Mouse (Mus musculus) embryonic facial prominence, embryonic 11.5 days (tissue): ENCODE data around the gene Mroh2a. TPM values are rescaled to one million over a fixed set of nuclear protein-coding genes. Genes with fewer than 3 reads are reported as not detected.

Experiments
- ATAC-seq: fragments of 200-750 bp; cut with Nextera tagmentation; replicated peaks from 2 replicates; pipeline ENCODE4 v1.8.0; 2017; ENCODE audit warnings: low read depth; ENCODE audit not compliant: insufficient number of reproducible peaks, low FRiP score, low TSS enrichment
- DNase-seq: peaks from one replicate; pipeline ENCODE4 v3.0.0-alpha.2; 2015; ENCODE audit warnings: low spot score
- H3K27ac ChIP-seq: fragments of 300-500 bp; sonication (generic); replicated peaks from 2 replicates; pipeline ENCODE4 v1.5.1; 2014; ENCODE audit warnings: mild to moderate bottlenecking, low read depth, low read length, control low read depth
- H3K27me3 ChIP-seq: fragments of 300-500 bp; sonication (generic); 2 replicates; pipeline ENCODE4 v1.6.1; 2014; ENCODE audit warnings: mild to moderate bottlenecking, low read length, moderate library complexity, mixed read lengths; ENCODE audit not compliant: control insufficient read depth, insufficient read depth
- H3K36me3 ChIP-seq: fragments of 300-500 bp; sonication (generic); replicated peaks from 2 replicates; pipeline ENCODE4 v1.6.1; 2014; ENCODE audit warnings: low read depth, mild to moderate bottlenecking, low read length, moderate library complexity, mixed read lengths; ENCODE audit not compliant: control insufficient read depth, insufficient read depth
- H3K4me1 ChIP-seq: fragments of 300-500 bp; sonication (generic); 2 replicates; pipeline ENCODE4 v1.6.1; 2014; ENCODE audit warnings: low read length, mixed read lengths; ENCODE audit not compliant: control insufficient read depth, insufficient read depth
- H3K4me2 ChIP-seq: fragments of 300-500 bp; sonication (generic); 2 replicates; pipeline ENCODE4 v1.6.1; 2014; ENCODE audit warnings: low read depth, mild to moderate bottlenecking, control low read depth, low read length, moderate library complexity
- H3K4me3 ChIP-seq: fragments of 300-500 bp; sonication (generic); 2 replicates; pipeline ENCODE4 v1.5.1; 2014; ENCODE audit warnings: low read depth, low read length, control low read depth
- H3K9ac ChIP-seq: fragments of 300-500 bp; sonication (generic); replicated peaks from 2 replicates; pipeline ENCODE4 v1.6.1; 2014; ENCODE audit warnings: mild to moderate bottlenecking, control low read depth, low read length
- H3K9me3 ChIP-seq: fragments of 300-500 bp; sonication (generic); replicated peaks from 2 replicates; pipeline ENCODE4 v1.6.1; 2016; ENCODE audit warnings: mild to moderate bottlenecking, low read length, inconsistent platforms, mixed read lengths; ENCODE audit not compliant: control insufficient read depth
- WGBS: fragments of 180-500 bp; shearing (Covaris S2); extraction: QIAGEN DNeasy Blood & Tissue Kit; methylation state at CpG from one replicate; pipeline ENCODE4 v1.1.7; 2014; 5-methylcytosine and 5-hydroxymethylcytosine counted together
- polyA plus RNA-seq: library from polyadenylated mRNA; unstranded; fragments of >200 nt; fragmentation: Nextera tagmentation; extraction: Ambion mirVana; gene quantifications from 2 replicates; pipeline ENCODE4 v1.2.1, GENCODE M21; 2014

Mroh2a gene
- polyA plus RNA-seq, 1 experiment from 2014 or later: 1.00 TPM

GRCm38 (mm10) chr1:88205294-88205922, 21.4 kb upstream of the Mroh2a start, which contains the start of gene Dnajb3:
Dnajb3 (minus strand) TSS chr1:88205782.
- DNase-seq (peak; percentile 90), ATAC-seq (peak; percentile 99)
- Histone ChIP-seq H3K4me1 (no peaks in the 10 kb centered on the region), H3K27ac (no peak within 1 kb of the TSS), H3K4me3 (peak within 1 kb of the TSS; percentile 42), H3K36me3 (no peaks in the 10 kb centered on the region), H3K9ac (peak within 1 kb of the TSS; percentile 78), H3K9me3 (no peaks in the 10 kb centered on the region; the same call in 1 of the 2 replicates), H3K27me3 (no peaks in the 10 kb centered on the region), H3K4me2 (peak within 1 kb of the TSS; percentile 71)
- WGBS: 5% methylated on average over 62 of the region's 62 CpGs

DNA sequence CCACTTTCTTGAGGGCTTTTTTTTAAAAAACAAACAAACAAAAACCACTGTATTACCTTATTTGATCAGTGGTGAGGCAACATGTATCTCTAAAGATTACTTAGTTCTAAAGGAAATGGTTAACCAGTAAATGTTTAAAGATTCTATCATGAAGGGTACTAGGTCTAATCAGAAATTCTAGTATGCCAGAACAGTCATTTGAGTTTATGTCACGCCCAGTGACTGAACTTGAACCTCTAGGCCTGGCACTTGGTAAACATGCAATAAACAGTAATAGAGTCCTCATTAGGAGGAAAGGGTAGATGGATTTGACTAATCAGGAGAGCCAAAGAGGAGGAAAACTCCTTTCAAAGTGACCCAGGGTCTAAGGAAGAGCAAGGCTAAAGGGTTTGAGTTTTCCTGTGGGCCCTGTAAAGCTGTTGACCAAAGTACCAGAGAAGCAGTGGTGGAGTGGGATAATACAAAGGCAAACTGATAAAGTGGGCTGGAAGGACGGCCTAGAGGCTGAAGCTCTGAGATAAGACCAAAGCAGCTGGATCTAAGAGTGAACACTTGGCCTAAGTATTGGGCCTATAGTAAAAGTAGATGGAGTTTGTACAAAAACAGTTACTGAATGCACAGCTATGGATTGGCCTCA, 19.8 kb upstream of the Mroh2a start:
- DNase-seq: no peak
- 73% methylated on average over 2 of the region's 2 CpGs for WGBS
- no peaks in the 10 kb centered on the region for H3K27me3 ChIP-seq
- no peak overlapping the region for H3K4me3 ChIP-seq
- no peak overlapping the region for H3K4me2 ChIP-seq
- no peak for ATAC-seq
- no peaks in the 10 kb centered on the region for H3K36me3 ChIP-seq
- H3K9ac ChIP-seq: no peak overlapping the region
- no peaks in the 10 kb centered on the region for H3K4me1 ChIP-seq
- no peak overlapping the region for H3K27ac ChIP-seq
- peaks cover 7% of the 10 kb centered on the region for H3K9me3 ChIP-seq

- H3K4me3 ChIP-seq: no peak within 1 kb of the TSS
- no peak within 1 kb of the TSS for H3K27ac ChIP-seq
- ATAC-seq: no peak
- H3K9me3 ChIP-seq: peaks cover 43% of the 10 kb centered on the region
- H3K27me3 ChIP-seq: no peaks in the 10 kb centered on the region
- no peaks in the 10 kb centered on the region for H3K4me1 ChIP-seq
- DNase-seq: peak; percentile 5
- 72% methylated on average over 8 of the region's 8 CpGs for WGBS
- H3K4me2 ChIP-seq: no peak within 1 kb of the TSS
- no peak within 1 kb of the TSS for H3K9ac ChIP-seq
- no peaks in the 10 kb centered on the region for H3K36me3 ChIP-seq
Measured at GRCm38 (mm10) chr1:88211812-88212211, 15.0 kb upstream of the Mroh2a start, which contains the start of gene Ugt1a1. Ugt1a1 (plus strand) TSS chr1:88211959.

GRCm38 (mm10) chr1:88212341-88213045, 14.3 kb upstream of the Mroh2a start:
- ATAC-seq (no peak), DNase-seq (peak; percentile 1)
- Histone ChIP-seq H3K4me3 (no peak overlapping the region), H3K9ac (no peak overlapping the region), H3K27ac (no peak overlapping the region), H3K4me1 (no peaks in the 10 kb centered on the region), H3K36me3 (no peaks in the 10 kb centered on the region), H3K4me2 (no peak overlapping the region), H3K27me3 (no peaks in the 10 kb centered on the region), H3K9me3 (peaks cover 50% of the 10 kb centered on the region)
- WGBS: 61% methylated on average over 8 of the region's 8 CpGs

- Histone ChIP-seq H3K4me3 (no peak overlapping the region), H3K36me3 (no peaks in the 10 kb centered on the region), H3K4me1 (no peaks in the 10 kb centered on the region), H3K4me2 (no peak overlapping the region), H3K9ac (no peak overlapping the region), H3K9me3 (peaks cover 52% of the 10 kb centered on the region), H3K27ac (no peak overlapping the region), H3K27me3 (no peaks in the 10 kb centered on the region)
- DNase-seq (no peak), ATAC-seq (no peak)
- 84% methylated on average over 1 of the region's 1 CpGs for WGBS
Measured at GRCm38 (mm10) chr1:88213061-88213460, 13.7 kb upstream of the Mroh2a start.

DNA sequence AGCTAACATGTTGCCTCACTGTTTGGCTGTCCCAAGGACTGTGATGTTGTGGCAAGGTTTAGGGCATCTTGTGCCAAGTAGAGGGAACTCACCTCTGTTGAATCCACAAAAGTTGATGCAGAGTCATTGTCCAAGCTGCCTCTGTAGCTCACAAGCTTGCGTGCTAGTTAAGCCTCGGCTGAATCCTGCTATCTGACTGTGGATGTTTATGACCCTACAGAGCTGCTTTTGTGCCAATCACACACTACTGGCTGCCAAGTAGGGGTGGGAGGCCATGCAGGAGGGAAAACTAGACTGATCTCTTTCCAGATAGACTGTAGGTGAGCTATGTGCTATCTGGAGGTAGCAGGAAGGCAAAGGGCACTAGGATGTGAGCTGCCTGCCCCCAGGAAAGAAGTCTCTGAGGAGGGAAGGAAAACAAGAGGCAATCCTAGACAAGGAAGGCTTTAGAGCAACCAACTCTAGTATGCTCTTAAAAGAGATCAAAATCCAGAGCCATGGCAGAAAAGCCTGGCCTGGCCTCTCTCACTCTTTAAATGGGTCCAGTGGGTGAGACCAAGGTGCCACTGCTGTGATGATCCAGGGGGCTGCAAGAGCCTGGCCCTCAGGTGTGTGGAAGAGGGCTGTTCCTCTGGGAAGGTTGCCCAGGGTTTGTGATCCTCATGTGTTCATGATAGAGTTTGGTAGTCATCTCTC, 12.9 kb upstream of the Mroh2a start:
- H3K4me1 ChIP-seq: no peaks in the 10 kb centered on the region
- no peak overlapping the region for H3K9ac ChIP-seq
- H3K4me3 ChIP-seq: no peak overlapping the region
- peak; percentile 11 for DNase-seq
- 79% methylated on average over 2 of the region's 2 CpGs for WGBS
- no peak overlapping the region for H3K4me2 ChIP-seq
- H3K9me3 ChIP-seq: peaks cover 52% of the 10 kb centered on the region
- no peaks in the 10 kb centered on the region for H3K27me3 ChIP-seq
- ATAC-seq: peak; percentile 16
- H3K36me3 ChIP-seq: no peaks in the 10 kb centered on the region
- no peak overlapping the region for H3K27ac ChIP-seq

DNA sequence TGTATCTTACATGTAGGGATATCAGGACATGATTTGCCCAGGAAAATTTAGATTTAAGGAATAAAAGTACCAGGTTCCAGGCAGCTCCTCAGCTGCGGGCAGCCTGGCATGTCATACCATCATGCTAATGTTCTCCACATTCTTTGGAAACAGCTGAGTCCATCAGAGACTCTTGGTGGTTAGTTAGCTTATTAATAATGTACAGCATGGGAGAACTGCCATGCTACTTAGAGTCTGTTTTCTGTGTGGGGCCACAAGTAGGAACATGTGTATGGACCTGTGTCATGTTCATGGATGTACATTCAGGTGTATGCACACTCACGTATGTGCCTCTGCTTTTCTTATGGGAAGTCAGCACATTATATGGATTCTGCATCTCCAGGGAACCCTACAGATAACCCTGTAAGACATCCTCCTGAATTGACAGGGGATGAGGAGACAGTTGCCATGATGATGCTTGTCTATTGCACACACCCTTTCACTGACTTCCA, 12.3 kb upstream of the Mroh2a start:
- ATAC-seq (no peak), DNase-seq (no peak)
- 76% methylated on average over 2 of the region's 2 CpGs for WGBS
- Histone ChIP-seq H3K9me3 (peaks cover 52% of the 10 kb centered on the region), H3K4me1 (no peaks in the 10 kb centered on the region), H3K27me3 (no peaks in the 10 kb centered on the region), H3K27ac (no peak overlapping the region), H3K4me2 (no peak overlapping the region), H3K9ac (no peak overlapping the region), H3K4me3 (no peak overlapping the region), H3K36me3 (no peaks in the 10 kb centered on the region)
